8 mouse cellular contexts compared by ENCODE assay signal in the genomic region with DNA sequence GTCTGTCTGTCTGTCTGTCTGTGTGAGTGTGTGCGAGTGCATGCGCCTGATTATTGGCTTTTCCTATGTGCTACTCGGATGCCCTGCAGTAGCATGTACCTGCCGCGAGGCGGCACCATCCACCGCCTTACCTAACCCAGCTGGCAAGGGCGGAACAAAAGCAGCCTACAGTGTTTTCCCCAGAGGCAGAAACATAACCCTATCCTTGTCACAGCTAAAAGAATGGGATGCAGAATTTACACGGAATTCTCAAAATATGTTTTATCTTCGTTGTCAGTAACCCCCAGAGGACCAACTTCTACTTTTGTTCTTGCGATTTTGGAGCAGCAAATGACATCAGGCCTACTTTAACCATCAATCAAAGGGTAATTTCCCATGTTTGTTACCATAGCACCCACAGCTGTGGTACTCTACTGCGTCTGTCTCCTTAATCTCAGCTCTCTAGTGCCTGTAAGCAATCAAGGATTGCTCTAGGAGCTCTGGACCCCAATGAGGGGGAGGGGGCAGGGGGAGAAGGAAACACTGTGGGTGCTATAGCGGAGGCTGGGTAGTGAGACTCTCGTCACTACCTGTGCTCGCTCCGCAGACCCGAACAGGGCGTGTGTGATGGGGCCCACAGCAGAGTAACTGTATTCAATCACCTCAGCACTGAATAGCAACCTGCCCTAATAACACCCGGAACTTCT.
DNase-seq lines count a peak whose midpoint lies in the region; ATAC-seq and TF ChIP-seq lines count a peak whose summit lies in the region.

No protein-coding gene starts in this region.

- H3K27ac ChIP-seq in liver, embryonic 11.5 days (ENCODE audit: low read depth, low read length): no peak overlapping the region
- H3K27ac ChIP-seq in forebrain, postnatal 0 days (ENCODE audit: low read depth, low read length): peak overlapping the region; percentile 54
- no peak overlapping the region for H3K27ac ChIP-seq in kidney, embryonic 14.5 days (ENCODE audit: low read depth, low read length)
- no peak overlapping the region for H3K27ac ChIP-seq in limb, embryonic 12.5 days
- peak overlapping the region; percentile 53; the same call in 1 of the 2 replicates for H3K27ac ChIP-seq in neural tube, embryonic 11.5 days (ENCODE audit: low read depth, low read length)

- H3K9ac ChIP-seq in liver, embryonic 11.5 days (ENCODE audit: low read depth, low read length): no peak overlapping the region
- no peak overlapping the region for H3K9ac ChIP-seq in forebrain, postnatal 0 days
- H3K9ac ChIP-seq in kidney, embryonic 14.5 days (ENCODE audit: low read depth, low read length): no peak overlapping the region
- H3K9ac ChIP-seq in limb, embryonic 12.5 days (replicated peaks): no peak overlapping the region
- H3K9ac ChIP-seq in neural tube, embryonic 11.5 days (ENCODE audit: low read length): no peak overlapping the region

- H3K27me3 ChIP-seq in liver, embryonic 11.5 days (replicated peaks; ENCODE audit: control insufficient read depth, insufficient read depth, low read length): no peaks in the 10 kb centered on the region
- no peaks in the 10 kb centered on the region for H3K27me3 ChIP-seq in forebrain, postnatal 0 days (ENCODE audit: insufficient read depth, low read length)
- no peaks in the 10 kb centered on the region for H3K27me3 ChIP-seq in kidney, embryonic 14.5 days (ENCODE audit: control insufficient read depth, insufficient read depth, low read length)
- 0 out of 2 replicates have a peak, but pooled peaks cover 2% of the 10 kb centered on the region for H3K27me3 ChIP-seq in limb, embryonic 12.5 days
- H3K27me3 ChIP-seq in neural tube, embryonic 11.5 days (ENCODE audit: control insufficient read depth, insufficient read depth, low read length): no peaks in the 10 kb centered on the region

- WGBS in liver, embryonic 11.5 days: 41% methylated on average over 19 of the region's 19 CpGs
- 27% methylated on average over 19 of the region's 19 CpGs for WGBS in forebrain, postnatal 0 days
- 34% methylated on average over 19 of the region's 19 CpGs for WGBS in kidney, embryonic 14.5 days
- WGBS in limb, embryonic 12.5 days: 31% methylated on average over 19 of the region's 19 CpGs
- WGBS in neural tube, embryonic 11.5 days: 30% methylated on average over 19 of the region's 19 CpGs

- no peaks in the 10 kb centered on the region for H3K4me1 ChIP-seq in liver, embryonic 11.5 days (replicated peaks; ENCODE audit: control insufficient read depth, insufficient read depth, low read length)
- H3K4me1 ChIP-seq in forebrain, postnatal 0 days (ENCODE audit: insufficient read depth): peaks cover under 1% of the 10 kb centered on the region; the same call in 1 of the 2 replicates
- H3K4me1 ChIP-seq in kidney, embryonic 14.5 days (ENCODE audit: control insufficient read depth, insufficient read depth, low read length): no peaks in the 10 kb centered on the region
- no peaks in the 10 kb centered on the region for H3K4me1 ChIP-seq in limb, embryonic 12.5 days (replicated peaks)
- peaks cover 3% of the 10 kb centered on the region; the same call in 1 of the 2 replicates for H3K4me1 ChIP-seq in neural tube, embryonic 11.5 days (ENCODE audit: control insufficient read depth, insufficient read depth, low read length)

- no peak overlapping the region for H3K4me3 ChIP-seq in liver, embryonic 11.5 days (ENCODE audit: low read depth, low read length)
- H3K4me3 ChIP-seq in forebrain, postnatal 0 days (ENCODE audit: low read depth, low read length): no peak overlapping the region
- H3K4me3 ChIP-seq in kidney, embryonic 14.5 days (ENCODE audit: low read length): no peak overlapping the region
- H3K4me3 ChIP-seq in limb, embryonic 12.5 days (replicated peaks): no peak overlapping the region
- no peak overlapping the region for H3K4me3 ChIP-seq in neural tube, embryonic 11.5 days (ENCODE audit: low read depth, low read length)

- TF ChIP-seq CTCF in forebrain, postnatal 0 days (IDR thresholded peaks at IDR 0.05; ENCODE audit: low read depth): peak; percentile 98

- H3K36me3 ChIP-seq in liver, embryonic 11.5 days (ENCODE audit: control insufficient read depth, insufficient read depth, low read length): no peaks in the 10 kb centered on the region
- no peaks in the 10 kb centered on the region for H3K36me3 ChIP-seq in forebrain, postnatal 0 days (ENCODE audit: insufficient read depth)
- H3K36me3 ChIP-seq in kidney, embryonic 14.5 days (ENCODE audit: control insufficient read depth, insufficient read depth, low read length): no peaks in the 10 kb centered on the region
- no peaks in the 10 kb centered on the region for H3K36me3 ChIP-seq in limb, embryonic 12.5 days
- no peaks in the 10 kb centered on the region for H3K36me3 ChIP-seq in neural tube, embryonic 11.5 days (ENCODE audit: control insufficient read depth, insufficient read depth, low read length)

- ATAC-seq in liver, embryonic 11.5 days (replicated peaks; ENCODE audit: low FRiP score): no peak
- ATAC-seq in forebrain, postnatal 0 days: peak; percentile 96
- peak; percentile 78; the same call in 1 of the 2 replicates for ATAC-seq in kidney, embryonic 14.5 days (ENCODE audit: low FRiP score, low TSS enrichment)
- ATAC-seq in limb, embryonic 12.5 days (ENCODE audit: insufficient number of reproducible peaks, insufficient read depth, low FRiP score, low TSS enrichment, low read depth): peak; percentile 57
- ATAC-seq in neural tube, embryonic 11.5 days (ENCODE audit: insufficient read depth, low FRiP score, low TSS enrichment): peak; percentile 75

- H3K9me3 ChIP-seq in liver, embryonic 11.5 days (ENCODE audit: control insufficient read depth, low read length): no peaks in the 10 kb centered on the region
- no peaks in the 10 kb centered on the region for H3K9me3 ChIP-seq in forebrain, postnatal 0 days (ENCODE audit: low read length)
- no peaks in the 10 kb centered on the region for H3K9me3 ChIP-seq in kidney, embryonic 14.5 days (ENCODE audit: control insufficient read depth, low read length)
- H3K9me3 ChIP-seq in limb, embryonic 12.5 days: no peaks in the 10 kb centered on the region
- no peaks in the 10 kb centered on the region for H3K9me3 ChIP-seq in neural tube, embryonic 11.5 days (ENCODE audit: control insufficient read depth, low read length)

- H3K4me2 ChIP-seq in liver, embryonic 11.5 days: no peak overlapping the region
- peak overlapping the region; percentile 11; the same call in 1 of the 2 replicates for H3K4me2 ChIP-seq in forebrain, postnatal 0 days (ENCODE audit: low read depth)
- H3K4me2 ChIP-seq in kidney, embryonic 14.5 days (replicated peaks; ENCODE audit: low read depth, low read length): no peak overlapping the region
- no peak overlapping the region for H3K4me2 ChIP-seq in limb, embryonic 12.5 days
- no peak overlapping the region; the same call in 1 of the 2 replicates for H3K4me2 ChIP-seq in neural tube, embryonic 11.5 days (ENCODE audit: low read depth)

- DNase-seq in liver: peak; percentile 52
- DNase-seq in liver, embryonic 11.5 days (ENCODE audit: low spot score): no peak
- DNase-seq in cerebellum, adult 11-12 months: peak; percentile 59
- peak; percentile 91 for DNase-seq in forebrain, postnatal 0 days
- peak; percentile 76 for DNase-seq in neural tube, embryonic 11.5 days (ENCODE audit: low spot score)
- DNase-seq in thymus, postnatal 14 days: peak; percentile 44

Comparison
In these comparisons a context has a peak if more than half of its experiments do, and no peak if none do; other contexts are left out.
1. H3K27ac ChIP-seq: peak in forebrain, postnatal 0 days (single experiment) and neural tube, embryonic 11.5 days (single experiment); none in liver, embryonic 11.5 days (single experiment), kidney, embryonic 14.5 days (single experiment) and limb, embryonic 12.5 days (single experiment).